Mouse (Mus musculus) thymus, postnatal 4 days (tissue): ENCODE data around the gene Chid1.
A peak's percentile ranks its signal among the peaks of the same experiment; 100 is the strongest.

ENCODE experiments used
- DNase-seq: peaks from one replicate; pipeline ENCODE4 v3.0.0; 2021

Gene Chid1

GRCm38 (mm10) chr7:141501820-141502555, 37.7 kb downstream of the Chid1 start:
- DNase-seq, result no peak

- no peak for DNase-seq
These were observed 42.1 kb downstream of the Chid1 start for GRCm38 (mm10) chr7:141497600-141497999.

- no peak for DNase-seq
These were observed 43.7 kb downstream of the Chid1 start for GRCm38 (mm10) chr7:141495940-141496339.

- no peak for DNase-seq
These were observed 44.3 kb downstream of the Chid1 start for GRCm38 (mm10) chr7:141495379-141495778.

- no peak for DNase-seq
These were observed 45.9 kb downstream of the Chid1 start for GRCm38 (mm10) chr7:141493729-141494128.

- no peak for DNase-seq
These were observed 46.9 kb downstream of the Chid1 start for GRCm38 (mm10) chr7:141492738-141493137.

- peak; percentile 57 for DNase-seq
These were observed 48.5 kb downstream of the Chid1 start for GRCm38 (mm10) chr7:141491151-141491550.

- DNase-seq, result no peak
These were observed 52.5 kb downstream of the Chid1 start for GRCm38 (mm10) chr7:141487141-141487540.

GRCm38 (mm10) chr7:141486239-141486638, 53.4 kb downstream of the Chid1 start:
- no peak for DNase-seq

GRCm38 (mm10) chr7:141485606-141486005, 54.1 kb downstream of the Chid1 start:
- no peak for DNase-seq

GRCm38 (mm10) chr7:141485186-141485585, 54.5 kb downstream of the Chid1 start:
- no peak for DNase-seq

GRCm38 (mm10) chr7:141484186-141485120, 55.2 kb downstream of the Chid1 start:
- no peak for DNase-seq

GRCm38 (mm10) chr7:141483114-141483653, 56.5 kb downstream of the Chid1 start:
- DNase-seq, result no peak

- DNase-seq, result no peak
These were observed 57.1 kb downstream of the Chid1 start for GRCm38 (mm10) chr7:141482531-141483024.

- peak; percentile 67 for DNase-seq
These were observed 57.9 kb downstream of the Chid1 start for GRCm38 (mm10) chr7:141481498-141482401.

- DNase-seq, result peak; percentile 73
These were observed 58.7 kb downstream of the Chid1 start for GRCm38 (mm10) chr7:141480842-141481497.

- no peak for DNase-seq
These were observed 61.3 kb downstream of the Chid1 start for GRCm38 (mm10) chr7:141478270-141478748.

- peak; percentile 32 for DNase-seq
These were observed 61.9 kb downstream of the Chid1 start for GRCm38 (mm10) chr7:141477578-141478269.

- DNase-seq, result no peak
These were observed 62.7 kb downstream of the Chid1 start for GRCm38 (mm10) chr7:141476981-141477370.

GRCm38 (mm10) chr7:141476226-141476980, 63.3 kb downstream of the Chid1 start:
- peak; percentile 46 for DNase-seq
